Comparison of ENCODE assay signal across 8 mouse cellular contexts in genomic region chr1:75480036-75480435, GRCm38 (mm10). TPM values are rescaled to one million over a fixed set of nuclear protein-coding genes. Genes with fewer than 3 reads are reported as not detected.
DNase-seq lines count a peak whose midpoint lies in the region; ATAC-seq and TF ChIP-seq lines count a peak whose summit lies in the region.

No protein-coding gene starts in this region.

- no peaks in the 10 kb centered on the region for H3K9me3 ChIP-seq in lung, embryonic 15.5 days
- no peaks in the 10 kb centered on the region for H3K9me3 ChIP-seq in limb, embryonic 12.5 days
- no peaks in the 10 kb centered on the region for H3K9me3 ChIP-seq in stomach, embryonic 15.5 days

- no peak for TF ChIP-seq CTCF in cerebellum, adult 2 months (IDR thresholded peaks at IDR 0.05; ENCODE audit: borderline replicate concordance, insufficient read depth, low read depth, low read length)

- no peak overlapping the region for H3K9ac ChIP-seq in lung, embryonic 15.5 days
- H3K9ac ChIP-seq in limb, embryonic 12.5 days (replicated peaks), result no peak overlapping the region
- no peak overlapping the region for H3K9ac ChIP-seq in stomach, embryonic 15.5 days

- H3K27ac ChIP-seq in cerebellum, adult 2 months (ENCODE audit: insufficient read depth, low read length), result peak overlapping the region; percentile 92
- H3K27ac ChIP-seq in lung, embryonic 15.5 days, result no peak overlapping the region
- H3K27ac ChIP-seq in limb, embryonic 12.5 days, result no peak overlapping the region
- H3K27ac ChIP-seq in stomach, embryonic 15.5 days, result no peak overlapping the region

- peaks cover 16% of the 10 kb centered on the region for H3K4me1 ChIP-seq in cerebellum, adult 2 months (ENCODE audit: control insufficient read depth, insufficient read depth, low read length)
- H3K4me1 ChIP-seq in lung, embryonic 15.5 days, result peaks cover 22% of the 10 kb centered on the region
- peaks cover 21% of the 10 kb centered on the region for H3K4me1 ChIP-seq in limb, embryonic 12.5 days (replicated peaks)
- H3K4me1 ChIP-seq in stomach, embryonic 15.5 days, result peaks cover 24% of the 10 kb centered on the region

- WGBS in cerebellum, adult 2 months, result 4% methylated on average over 13 of the region's 13 CpGs
- 24% methylated on average over 13 of the region's 13 CpGs for WGBS in lung, embryonic 15.5 days
- 19% methylated on average over 13 of the region's 13 CpGs for WGBS in limb, embryonic 12.5 days
- 25% methylated on average over 13 of the region's 13 CpGs for WGBS in stomach, embryonic 15.5 days

- no peak for TF ChIP-seq POLR2A in cerebellum, adult 2 months (IDR thresholded peaks at IDR 0.05; ENCODE audit: borderline replicate concordance, insufficient read depth, low read length)

- H3K27me3 ChIP-seq in cerebellum, adult 2 months (ENCODE audit: control insufficient read depth, insufficient read depth, low read length), result no peaks in the 10 kb centered on the region
- H3K27me3 ChIP-seq in lung, embryonic 15.5 days, result peaks cover 66% of the 10 kb centered on the region
- peaks cover 62% of the 10 kb centered on the region for H3K27me3 ChIP-seq in limb, embryonic 12.5 days
- peaks cover 41% of the 10 kb centered on the region for H3K27me3 ChIP-seq in stomach, embryonic 15.5 days (replicated peaks)

- peak overlapping the region; percentile 85 for H3K4me3 ChIP-seq in cerebellum, adult 2 months (replicated peaks; ENCODE audit: insufficient read depth, low read depth, low read length)
- peak overlapping the region; percentile 88 for H3K4me3 ChIP-seq in lung, embryonic 15.5 days
- H3K4me3 ChIP-seq in limb, embryonic 12.5 days (replicated peaks), result peak overlapping the region; percentile 59
- peak overlapping the region; percentile 80 for H3K4me3 ChIP-seq in stomach, embryonic 15.5 days (replicated peaks)

- H3K4me2 ChIP-seq in lung, embryonic 15.5 days, result peak overlapping the region; percentile 85
- peak overlapping the region; percentile 90 for H3K4me2 ChIP-seq in limb, embryonic 12.5 days
- peak overlapping the region; percentile 80 for H3K4me2 ChIP-seq in stomach, embryonic 15.5 days

- ATAC-seq in lung, embryonic 15.5 days (ENCODE audit: borderline replicate concordance, extremely low read depth, low FRiP score, low TSS enrichment), result no peak
- ATAC-seq in limb, embryonic 12.5 days (ENCODE audit: insufficient number of reproducible peaks, insufficient read depth, low FRiP score, low TSS enrichment, low read depth), result no peak
- ATAC-seq in stomach, embryonic 15.5 days (ENCODE audit: insufficient read depth, low FRiP score, low read depth), result no peak

- peaks cover 13% of the 10 kb centered on the region for H3K36me3 ChIP-seq in lung, embryonic 15.5 days
- peaks cover 18% of the 10 kb centered on the region for H3K36me3 ChIP-seq in limb, embryonic 12.5 days
- peaks cover 16% of the 10 kb centered on the region for H3K36me3 ChIP-seq in stomach, embryonic 15.5 days

- no peak for DNase-seq in cerebellum, adult 2 months
- no peak for DNase-seq in cerebellum, postnatal 4 days (ENCODE audit: low spot score in 2 of 2)
- no peak for DNase-seq in lung, adult 18-20 months
- DNase-seq in retina, postnatal 1 day, result no peak
- no peak for DNase-seq in c-Kit-positive CD71-positive TER-119-positive erythroid progenitor cells, embryonic 14.5 days (ENCODE audit: low spot score)

RNA-seq across cellular contexts. Expression of gene Tmem198, which starts 0.7 kb away (rescaled TPM):
- 41.3 and 46.6 TPM in 2 replicates for polyA plus RNA-seq in cerebellum, adult 2 months (2012; rRNA removed)
- 0.65 and 0.82 TPM in 2 replicates for polyA plus RNA-seq in lung, embryonic 15.5 days (2015; fragmentation: Nextera tagmentation; extraction: Ambion mirVana)
- 0.36 and 0.74 TPM in 2 replicates for polyA plus RNA-seq in limb, embryonic 12.5 days (2016; fragmentation: Nextera tagmentation; extraction: Ambion mirVana)
- polyA plus RNA-seq in stomach, embryonic 15.5 days (2015; fragmentation: Nextera tagmentation; extraction: Ambion mirVana), result 2.3 and 2.7 TPM in 2 replicates

RNA-seq across cellular contexts. Expression of gene Chpf, which starts 0.9 kb away (rescaled TPM):
- 88.3 and 92.6 TPM in 2 replicates for polyA plus RNA-seq in cerebellum, adult 2 months (2012; rRNA removed)
- polyA plus RNA-seq in lung, embryonic 15.5 days (2015; fragmentation: Nextera tagmentation; extraction: Ambion mirVana), result 29.5 and 31.1 TPM in 2 replicates
- polyA plus RNA-seq in limb, embryonic 12.5 days (2016; fragmentation: Nextera tagmentation; extraction: Ambion mirVana), result 22.1 and 27.1 TPM in 2 replicates
- 40.9 and 41.9 TPM in 2 replicates for polyA plus RNA-seq in stomach, embryonic 15.5 days (2015; fragmentation: Nextera tagmentation; extraction: Ambion mirVana)

RNA-seq across cellular contexts. Expression of gene Obsl1, which starts 26.2 kb away (rescaled TPM):
- 41.1 and 44.0 TPM in 2 replicates for polyA plus RNA-seq in cerebellum, adult 2 months (2012; rRNA removed)
- polyA plus RNA-seq in lung, embryonic 15.5 days (2015; fragmentation: Nextera tagmentation; extraction: Ambion mirVana), result 74.0 and 77.9 TPM in 2 replicates
- 98.3 and 104 TPM in 2 replicates for polyA plus RNA-seq in limb, embryonic 12.5 days (2016; fragmentation: Nextera tagmentation; extraction: Ambion mirVana)
- polyA plus RNA-seq in stomach, embryonic 15.5 days (2015; fragmentation: Nextera tagmentation; extraction: Ambion mirVana), result 75.1 and 84.0 TPM in 2 replicates

RNA-seq across cellular contexts. Expression of gene Inha, which starts 26.8 kb away (rescaled TPM):
- polyA plus RNA-seq in cerebellum, adult 2 months (2012; rRNA removed), result 64.7 and 68.6 TPM in 2 replicates
- polyA plus RNA-seq in lung, embryonic 15.5 days (2015; fragmentation: Nextera tagmentation; extraction: Ambion mirVana), result 3.6 and 4.6 TPM in 2 replicates
- 9.5 and 11.9 TPM in 2 replicates for polyA plus RNA-seq in limb, embryonic 12.5 days (2016; fragmentation: Nextera tagmentation; extraction: Ambion mirVana)
- polyA plus RNA-seq in stomach, embryonic 15.5 days (2015; fragmentation: Nextera tagmentation; extraction: Ambion mirVana), result 8.0 and 9.6 TPM in 2 replicates

RNA-seq across cellular contexts. Expression of gene Asic4, which starts 29.8 kb away (rescaled TPM):
- polyA plus RNA-seq in cerebellum, adult 2 months (2012; rRNA removed), result 2.1 and 2.8 TPM in 2 replicates
- 0.26 and 0.30 TPM in 2 replicates for polyA plus RNA-seq in lung, embryonic 15.5 days (2015; fragmentation: Nextera tagmentation; extraction: Ambion mirVana)
- polyA plus RNA-seq in limb, embryonic 12.5 days (2016; fragmentation: Nextera tagmentation; extraction: Ambion mirVana), result 0.50 and 0.78 TPM in 2 replicates
- polyA plus RNA-seq in stomach, embryonic 15.5 days (2015; fragmentation: Nextera tagmentation; extraction: Ambion mirVana), result 2.0 and 2.1 TPM in 2 replicates

Comparison
In these comparisons a context has a peak if more than half of its experiments do, and no peak if none do; other contexts are left out.
1. RNA of gene Tmem198, which starts 0.7 kb away (polyA plus RNA-seq): 41.3 to 46.6 TPM in cerebellum, adult 2 months; 2.3 to 2.7 TPM in stomach, embryonic 15.5 days, 0.65 to 0.82 TPM in lung, embryonic 15.5 days and 0.36 to 0.74 TPM in limb, embryonic 12.5 days; every median in the first group is over 10 times any median in the second.
2. Peak in every context shown above with its lines, with median percentiles within 50 percentile points of each other: H3K4me3 ChIP-seq and H3K4me2 ChIP-seq.